Mouse (Mus musculus): ENCODE data around the gene Gm27029. TPM values are rescaled to one million over a fixed set of nuclear protein-coding genes. Genes with fewer than 3 reads are reported as not detected.
A peak's percentile ranks its signal among the peaks of the same experiment; 100 is the strongest.
"Not testable (repeated sequence)": the region's sequence is repeated elsewhere in the genome, so short reads cannot be mapped to it uniquely, and the experiment has no call there.

Gene Gm27029
- polyA plus RNA-seq (2015; fragmentation: Nextera tagmentation; extraction: Ambion mirVana): 7.5 and 10.1 TPM in 2 replicates

DNA sequence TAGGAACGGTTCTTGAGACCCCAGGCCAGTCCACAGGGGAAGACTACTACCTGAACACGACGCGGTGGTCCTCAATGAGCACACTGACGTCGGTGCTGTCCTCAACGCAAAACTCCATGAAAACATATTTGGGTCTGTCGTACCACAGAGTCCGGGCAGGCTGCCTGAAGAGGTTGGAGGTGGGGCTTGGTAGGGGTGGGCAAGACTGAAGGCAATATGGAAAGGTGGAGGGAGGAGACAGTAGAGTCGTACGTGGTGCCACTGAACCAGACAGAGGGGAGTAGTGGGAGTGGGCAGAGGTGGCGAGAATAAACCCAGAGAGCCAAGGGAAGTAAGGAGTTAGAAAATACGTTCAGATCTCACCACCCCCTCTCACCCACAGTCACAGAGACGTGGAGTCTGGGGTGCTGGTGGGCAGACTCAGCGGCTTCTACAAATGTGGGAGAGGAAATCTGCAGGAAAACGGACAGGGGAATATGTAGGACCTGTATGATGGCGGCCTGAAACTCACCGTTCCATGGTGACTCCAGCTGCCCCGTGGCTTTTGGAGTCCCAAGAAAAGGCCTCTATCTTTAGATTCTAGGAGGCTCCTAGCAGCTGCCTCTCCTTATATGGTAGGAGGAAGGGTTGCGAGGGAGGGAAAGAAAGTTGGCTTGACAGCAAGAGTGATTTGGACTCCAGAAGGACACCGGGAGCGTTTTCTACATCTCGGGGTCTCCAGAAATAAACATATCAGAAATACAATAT lies at the start of gene Gm27029:
TSS of gene Gm27029 (minus strand) at position 692 of the 747 bp plus-strand sequence.
- H3K27me3 ChIP-seq (ENCODE audit: control insufficient read depth, insufficient read depth, low read depth, low read length): no peaks in the 10 kb centered on the region
- H3K4me1 ChIP-seq (replicated peaks; ENCODE audit: control insufficient read depth, insufficient read depth, low read length): peaks cover 15% of the 10 kb centered on the region
- ATAC-seq (ENCODE audit: low read depth): peak; percentile 78
- H3K4me2 ChIP-seq (ENCODE audit: low read depth, low read length): peak within 1 kb of the TSS; percentile 82
- peak within 1 kb of the TSS; percentile 80 for H3K27ac ChIP-seq (ENCODE audit: low read length)
- peak within 1 kb of the TSS; percentile 79 for H3K4me3 ChIP-seq (ENCODE audit: low read length)
- H3K36me3 ChIP-seq (ENCODE audit: control insufficient read depth, insufficient read depth, low read length): no peaks in the 10 kb centered on the region
- 3% methylated on average over 23 of the region's 23 CpGs for WGBS
- no peaks in the 10 kb centered on the region for H3K9me3 ChIP-seq (ENCODE audit: control insufficient read depth, low read length)
- peak within 1 kb of the TSS; percentile 79 for H3K9ac ChIP-seq (ENCODE audit: low read length)

DNA sequence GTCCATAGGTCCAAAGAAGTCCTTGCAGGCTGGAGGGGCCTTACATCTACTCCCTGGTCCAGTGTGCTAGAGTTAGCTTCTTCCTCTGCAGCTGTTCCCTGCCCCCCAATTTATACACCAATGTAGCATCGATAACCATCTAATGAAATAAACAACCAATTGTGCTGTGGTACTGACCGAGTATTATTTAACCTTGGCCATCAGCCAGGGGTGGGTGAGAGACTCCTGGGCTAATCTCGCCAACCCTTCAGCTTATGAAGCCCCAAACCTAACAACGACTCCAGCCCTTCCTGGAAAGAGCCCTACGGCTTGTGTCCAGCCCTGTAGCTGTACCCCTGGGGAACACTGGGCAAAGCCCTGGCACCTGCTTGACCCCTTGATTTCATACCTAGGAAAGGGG lies 49.7 kb upstream of the Gm27029 start:
- Histone ChIP-seq H3K9ac (ENCODE audit: low read length) (no peak overlapping the region), H3K27me3 (ENCODE audit: control insufficient read depth, insufficient read depth, low read depth, low read length) (no peaks in the 10 kb centered on the region), H3K9me3 (ENCODE audit: control insufficient read depth, low read length) (no peaks in the 10 kb centered on the region), H3K4me3 (ENCODE audit: low read length) (no peak overlapping the region), H3K4me1 (replicated peaks; ENCODE audit: control insufficient read depth, insufficient read depth, low read length) (peaks cover 6% of the 10 kb centered on the region), H3K27ac (ENCODE audit: low read length) (no peak overlapping the region), H3K36me3 (ENCODE audit: control insufficient read depth, insufficient read depth, low read length) (no peaks in the 10 kb centered on the region), H3K4me2 (ENCODE audit: low read depth, low read length) (no peak overlapping the region)
- no peak for ATAC-seq (ENCODE audit: low read depth)
- 57% methylated on average over 5 of the region's 5 CpGs for WGBS

DNA sequence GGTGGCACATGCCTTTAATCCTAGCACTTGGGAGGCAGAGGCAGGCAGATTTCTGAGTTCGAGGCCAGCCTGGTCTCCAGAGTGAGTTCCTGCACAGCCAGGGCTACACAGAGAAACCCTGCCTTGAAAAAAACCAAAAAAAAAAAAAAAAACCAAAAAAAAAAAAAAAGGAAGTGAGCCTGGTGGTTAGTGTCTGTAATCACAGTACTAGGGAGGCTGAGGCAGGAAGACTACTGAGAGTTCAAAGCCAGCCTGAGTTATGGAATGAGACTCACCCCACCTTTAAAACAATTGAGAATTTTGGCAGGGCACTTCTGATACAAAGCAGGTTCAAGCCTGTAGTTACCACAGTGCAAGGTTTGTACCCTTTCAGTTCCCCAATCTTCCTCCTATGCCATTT lies 49.1 kb upstream of the Gm27029 start:
- not testable (repeated sequence) for H3K4me2 ChIP-seq (ENCODE audit: low read depth, low read length); H3K27me3 ChIP-seq (ENCODE audit: control insufficient read depth, insufficient read depth, low read depth, low read length); H3K4me1 ChIP-seq (replicated peaks; ENCODE audit: control insufficient read depth, insufficient read depth, low read length); H3K9ac ChIP-seq (ENCODE audit: low read length); H3K4me3 ChIP-seq (ENCODE audit: low read length); H3K9me3 ChIP-seq (ENCODE audit: control insufficient read depth, low read length); H3K36me3 ChIP-seq (ENCODE audit: control insufficient read depth, insufficient read depth, low read length); ATAC-seq (ENCODE audit: low read depth); H3K27ac ChIP-seq (ENCODE audit: low read length)
- WGBS: 62% methylated on average over 1 of the region's 1 CpGs

- WGBS: 39% methylated on average over 7 of the region's 7 CpGs
- ATAC-seq (ENCODE audit: low read depth): no peak
These were observed 47.7 kb upstream of the Gm27029 start for GRCm38 (mm10) chr11:101472336-101472735.

GRCm38 (mm10) chr11:101471926-101472325 lies 47.3 kb upstream of the Gm27029 start:
- no peak overlapping the region for H3K9ac ChIP-seq (ENCODE audit: low read length)
- WGBS: 47% methylated on average over 3 of the region's 3 CpGs
- no peaks in the 10 kb centered on the region for H3K9me3 ChIP-seq (ENCODE audit: control insufficient read depth, low read length)
- no peak for ATAC-seq (ENCODE audit: low read depth)
- no peaks in the 10 kb centered on the region for H3K36me3 ChIP-seq (ENCODE audit: control insufficient read depth, insufficient read depth, low read length)
- H3K4me1 ChIP-seq (replicated peaks; ENCODE audit: control insufficient read depth, insufficient read depth, low read length): peaks cover 9% of the 10 kb centered on the region
- no peak overlapping the region for H3K4me3 ChIP-seq (ENCODE audit: low read length)
- H3K27ac ChIP-seq (ENCODE audit: low read length): no peak overlapping the region
- H3K27me3 ChIP-seq (ENCODE audit: control insufficient read depth, insufficient read depth, low read depth, low read length): no peaks in the 10 kb centered on the region; the same call in 1 of the 2 replicates
- H3K4me2 ChIP-seq (ENCODE audit: low read depth, low read length): no peak overlapping the region

More at GRCm38 (mm10) chr11:101472336-101472735, 47.7 kb upstream of the Gm27029 start:
- H3K36me3 ChIP-seq (ENCODE audit: control insufficient read depth, insufficient read depth, low read length): no peaks in the 10 kb centered on the region
- no peaks in the 10 kb centered on the region for H3K9me3 ChIP-seq (ENCODE audit: control insufficient read depth, low read length)
- no peak overlapping the region for H3K4me3 ChIP-seq (ENCODE audit: low read length)
- H3K27ac ChIP-seq (ENCODE audit: low read length): no peak overlapping the region
- no peaks in the 10 kb centered on the region; the same call in 1 of the 2 replicates for H3K27me3 ChIP-seq (ENCODE audit: control insufficient read depth, insufficient read depth, low read depth, low read length)
- H3K9ac ChIP-seq (ENCODE audit: low read length): no peak overlapping the region
- peaks cover 8% of the 10 kb centered on the region for H3K4me1 ChIP-seq (replicated peaks; ENCODE audit: control insufficient read depth, insufficient read depth, low read length)
- no peak overlapping the region for H3K4me2 ChIP-seq (ENCODE audit: low read depth, low read length)

- 54% methylated on average over 7 of the region's 7 CpGs for WGBS
- H3K9ac ChIP-seq (ENCODE audit: low read length): no peak overlapping the region
These were observed 45.6 kb upstream of the Gm27029 start for GRCm38 (mm10) chr11:101470206-101470605.

DNA sequence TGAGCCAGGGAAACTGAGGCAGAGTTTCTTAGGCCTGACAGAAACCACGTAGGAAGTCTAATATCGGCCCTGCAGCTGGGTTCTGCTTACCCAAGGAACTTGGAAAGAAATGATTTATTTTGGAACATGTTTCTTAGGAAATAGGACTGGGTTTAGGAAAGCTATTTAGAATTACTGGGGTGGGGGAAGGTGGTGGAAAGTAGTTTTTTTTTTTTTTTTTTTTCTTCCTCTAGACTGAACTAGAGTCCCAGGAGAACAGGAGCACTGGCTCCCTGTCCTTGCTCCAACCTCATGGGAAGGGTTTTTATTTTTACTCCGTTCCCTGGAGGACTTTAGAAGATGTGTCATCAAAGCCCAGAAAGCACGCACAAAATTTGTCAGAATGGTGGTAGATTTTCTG lies 44.6 kb upstream of the Gm27029 start:
- Histone ChIP-seq H3K36me3 (ENCODE audit: control insufficient read depth, insufficient read depth, low read length) (no peaks in the 10 kb centered on the region), H3K4me2 (ENCODE audit: low read depth, low read length) (peak overlapping the region; percentile 98), H3K4me3 (ENCODE audit: low read length) (peak overlapping the region; percentile 81), H3K27me3 (ENCODE audit: control insufficient read depth, insufficient read depth, low read depth, low read length) (no peaks in the 10 kb centered on the region; the same call in 1 of the 2 replicates), H3K27ac (ENCODE audit: low read length) (no peak overlapping the region), H3K4me1 (replicated peaks; ENCODE audit: control insufficient read depth, insufficient read depth, low read length) (peaks cover 19% of the 10 kb centered on the region), H3K9ac (ENCODE audit: low read length) (no peak overlapping the region; the same call in 1 of the 2 replicates), H3K9me3 (ENCODE audit: control insufficient read depth, low read length) (no peaks in the 10 kb centered on the region)
- 55% methylated on average over 4 of the region's 4 CpGs for WGBS
- no peak for ATAC-seq (ENCODE audit: low read depth)

More at GRCm38 (mm10) chr11:101470206-101470605, 45.6 kb upstream of the Gm27029 start:
- Histone ChIP-seq H3K27me3 (ENCODE audit: control insufficient read depth, insufficient read depth, low read depth, low read length) (no peaks in the 10 kb centered on the region; the same call in 1 of the 2 replicates), H3K4me1 (replicated peaks; ENCODE audit: control insufficient read depth, insufficient read depth, low read length) (peaks cover 16% of the 10 kb centered on the region), H3K4me2 (ENCODE audit: low read depth, low read length) (no peak overlapping the region), H3K36me3 (ENCODE audit: control insufficient read depth, insufficient read depth, low read length) (no peaks in the 10 kb centered on the region), H3K9me3 (ENCODE audit: control insufficient read depth, low read length) (no peaks in the 10 kb centered on the region), H3K27ac (ENCODE audit: low read length) (no peak overlapping the region), H3K4me3 (ENCODE audit: low read length) (no peak overlapping the region)
- no peak for ATAC-seq (ENCODE audit: low read depth)

DNA sequence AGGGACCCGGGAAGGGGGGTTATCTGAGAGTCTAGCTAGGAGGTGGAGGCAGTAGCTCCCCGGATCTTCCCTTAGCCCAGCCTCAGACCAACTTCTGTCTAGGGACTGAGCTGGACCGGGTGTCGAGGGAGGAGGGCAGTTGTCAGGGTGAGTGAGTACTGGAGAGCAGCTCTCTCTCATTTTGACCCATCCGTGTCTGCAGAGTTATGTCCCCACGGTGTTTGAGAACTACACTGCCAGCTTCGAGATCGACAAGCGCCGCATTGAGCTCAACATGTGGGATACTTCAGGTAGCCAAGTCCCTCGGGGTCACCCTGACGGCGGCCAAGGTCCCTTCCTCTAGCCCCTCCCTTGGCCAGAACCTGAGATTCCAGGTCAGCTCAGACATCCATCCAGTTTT lies 44.1 kb upstream of the Gm27029 start:
- 7% methylated on average over 13 of the region's 13 CpGs for WGBS
- no peaks in the 10 kb centered on the region for H3K36me3 ChIP-seq (ENCODE audit: control insufficient read depth, insufficient read depth, low read length)
- ATAC-seq (ENCODE audit: low read depth): no peak
- H3K4me1 ChIP-seq (replicated peaks; ENCODE audit: control insufficient read depth, insufficient read depth, low read length): peaks cover 22% of the 10 kb centered on the region
- no peak overlapping the region for H3K27ac ChIP-seq (ENCODE audit: low read length)
- no peaks in the 10 kb centered on the region; the same call in 1 of the 2 replicates for H3K27me3 ChIP-seq (ENCODE audit: control insufficient read depth, insufficient read depth, low read depth, low read length)
- H3K9me3 ChIP-seq (ENCODE audit: control insufficient read depth, low read length): no peaks in the 10 kb centered on the region
- peak overlapping the region; percentile 81 for H3K4me3 ChIP-seq (ENCODE audit: low read length)
- H3K4me2 ChIP-seq (ENCODE audit: low read depth, low read length): peak overlapping the region; percentile 98
- H3K9ac ChIP-seq (ENCODE audit: low read length): peak overlapping the region; percentile 75

DNA sequence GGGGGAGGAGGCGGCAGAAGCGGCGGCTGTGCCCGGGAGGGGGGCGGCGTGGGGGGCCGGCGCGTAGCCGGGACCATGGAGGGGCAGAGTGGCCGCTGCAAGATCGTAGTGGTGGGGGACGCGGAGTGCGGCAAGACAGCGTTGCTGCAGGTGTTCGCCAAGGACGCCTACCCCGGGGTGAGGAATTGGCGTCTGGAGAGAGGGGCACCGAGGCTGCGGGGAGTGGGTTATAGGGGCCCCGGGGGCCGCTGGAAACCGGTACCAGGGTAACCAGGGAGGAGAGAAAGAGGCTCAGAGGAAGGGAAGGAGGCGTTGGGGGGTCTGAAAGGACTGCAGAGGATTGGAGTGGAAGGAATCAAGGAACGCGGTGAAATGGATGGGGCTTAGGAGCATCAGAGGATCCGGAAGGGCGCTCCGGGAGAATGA lies 43.7 kb upstream of the Gm27029 start:
- peak; percentile 10 for ATAC-seq (ENCODE audit: low read depth)
- WGBS: under 1% methylated on average over 27 of the region's 31 CpGs
- peak overlapping the region; percentile 81 for H3K4me3 ChIP-seq (ENCODE audit: low read length)

More for the DNA sequence above, 43.7 kb upstream of the Gm27029 start:
- Histone ChIP-seq H3K36me3 (ENCODE audit: control insufficient read depth, insufficient read depth, low read length) (no peaks in the 10 kb centered on the region), H3K27ac (ENCODE audit: low read length) (no peak overlapping the region), H3K9me3 (ENCODE audit: control insufficient read depth, low read length) (no peaks in the 10 kb centered on the region), H3K27me3 (ENCODE audit: control insufficient read depth, insufficient read depth, low read depth, low read length) (no peaks in the 10 kb centered on the region; the same call in 1 of the 2 replicates), H3K4me2 (ENCODE audit: low read depth, low read length) (peak overlapping the region; percentile 98), H3K4me1 (replicated peaks; ENCODE audit: control insufficient read depth, insufficient read depth, low read length) (peaks cover 26% of the 10 kb centered on the region), H3K9ac (ENCODE audit: low read length) (peak overlapping the region; percentile 75)
